Mouse (Mus musculus) kidney, postnatal 0 days (tissue): ENCODE data around the gene Olfr481. TPM values are rescaled to one million over a fixed set of nuclear protein-coding genes. Genes with fewer than 3 reads are reported as not detected.

ENCODE experiments used
- ATAC-seq: fragments of 200-750 bp; cut with Nextera tagmentation; replicated peaks from 2 replicates; pipeline ENCODE4 v1.8.0; 2017; ENCODE audit warnings: low read depth, moderate number of reproducible peaks, moderate TSS enrichment, moderate library complexity; ENCODE audit not compliant: low FRiP score
- DNase-seq: peaks from one replicate; pipeline ENCODE4 v3.0.0-alpha.2; 2016; ENCODE audit warnings: low spot score
- H3K27ac ChIP-seq: fragments of 300-500 bp; sonication (generic); 2 replicates; pipeline ENCODE4 v1.5.1; 2014; ENCODE audit warnings: mild to moderate bottlenecking
- H3K27me3 ChIP-seq: fragments of 300-500 bp; sonication (generic); 2 replicates; pipeline ENCODE4 v1.6.1; 2014; ENCODE audit warnings: low read length, mixed read lengths; ENCODE audit not compliant: insufficient read depth
- H3K36me3 ChIP-seq: fragments of 300-500 bp; sonication (generic); 2 replicates; pipeline ENCODE4 v1.6.1; 2014; ENCODE audit warnings: low read length, mixed read lengths; ENCODE audit not compliant: insufficient read depth
- H3K4me1 ChIP-seq: fragments of 300-500 bp; sonication (generic); replicated peaks from 2 replicates; pipeline ENCODE4 v1.6.1; 2014; ENCODE audit warnings: antibody characterized with exemption, low read length, mixed read lengths; ENCODE audit not compliant: insufficient read depth
- H3K4me2 ChIP-seq: fragments of 300-500 bp; sonication (generic); 2 replicates; pipeline ENCODE4 v1.6.1; 2014; ENCODE audit warnings: mild to moderate bottlenecking, low read length, moderate library complexity, mixed read lengths
- H3K4me3 ChIP-seq: fragments of 300-500 bp; sonication (generic); replicated peaks from 2 replicates; pipeline ENCODE4 v1.5.1; 2014; ENCODE audit warnings: low read depth, low read length
- H3K9ac ChIP-seq: fragments of 300-500 bp; sonication (generic); 2 replicates; pipeline ENCODE4 v1.6.1; 2014; ENCODE audit warnings: low read depth, low read length
- H3K9me3 ChIP-seq: fragments of 300-500 bp; sonication (generic); replicated peaks from 2 replicates; pipeline ENCODE4 v1.6.1; 2016; ENCODE audit warnings: low read length, inconsistent platforms, mixed read lengths
- CTCF ChIP-seq: IDR thresholded peaks from 2 replicates; pipeline ENCODE4 v1.5.1; 2016; ENCODE audit warnings: antibody characterized with exemption, low read depth, mild to moderate bottlenecking, moderate library complexity
- WGBS: fragments of 180-500 bp; shearing (Covaris S2); extraction: QIAGEN DNeasy Blood & Tissue Kit; methylation state at CpG from one replicate; pipeline ENCODE4 v1.1.7; 2014; 5-methylcytosine and 5-hydroxymethylcytosine counted together
- polyA plus RNA-seq: library from polyadenylated mRNA; unstranded; fragments of >200 nt; fragmentation: Nextera tagmentation; extraction: Ambion mirVana; gene quantifications from 2 replicates; pipeline ENCODE4 v1.2.1, GENCODE M21; 2015

Gene Olfr481
- not detected in 2 replicates for polyA plus RNA-seq

- no peak within 1 kb of the TSS for H3K9ac ChIP-seq
- H3K36me3 ChIP-seq: no peaks in the 10 kb centered on the region
- no peaks in the 10 kb centered on the region for H3K9me3 ChIP-seq
- H3K4me2 ChIP-seq: no peak within 1 kb of the TSS
- no peak within 1 kb of the TSS for H3K4me3 ChIP-seq
- no peaks in the 10 kb centered on the region for H3K4me1 ChIP-seq
- TF ChIP-seq CTCF: no peak
- H3K27me3 ChIP-seq: no peaks in the 10 kb centered on the region
- ATAC-seq (no peak), DNase-seq (no peak)
- no peak within 1 kb of the TSS for H3K27ac ChIP-seq
Observed at GRCm38 (mm10) chr7:108079555-108079954, at the start of gene Olfr481. Gene Olfr481, plus strand, starts transcription at chr7:108079855.

- H3K4me3 ChIP-seq: no peak within 1 kb of the TSS
- WGBS: 74% methylated on average over 3 of the region's 3 CpGs
- DNase-seq (no peak), ATAC-seq (no peak)
- no peak for TF ChIP-seq CTCF
- H3K36me3 ChIP-seq: no peaks in the 10 kb centered on the region
- H3K9ac ChIP-seq: no peak within 1 kb of the TSS
- no peak within 1 kb of the TSS for H3K4me2 ChIP-seq
- H3K9me3 ChIP-seq: no peaks in the 10 kb centered on the region
- H3K27me3 ChIP-seq: no peaks in the 10 kb centered on the region
- H3K4me1 ChIP-seq: no peaks in the 10 kb centered on the region
- H3K27ac ChIP-seq: no peak within 1 kb of the TSS
Observed at GRCm38 (mm10) chr7:108033889-108034288, 45.8 kb upstream of the Olfr481 start, which contains the start of gene Olfr478. Gene Olfr478, minus strand, starts transcription at chr7:108033989.

- no peak for ATAC-seq
- no peak for TF ChIP-seq CTCF
- H3K4me2 ChIP-seq: no peak within 1 kb of the TSS
- no peak within 1 kb of the TSS for H3K9ac ChIP-seq
- no peak for DNase-seq
- H3K27ac ChIP-seq: no peak within 1 kb of the TSS
- H3K9me3 ChIP-seq: no peaks in the 10 kb centered on the region
- no peaks in the 10 kb centered on the region for H3K36me3 ChIP-seq
- no peak within 1 kb of the TSS for H3K4me3 ChIP-seq
- WGBS: 87% methylated on average over 2 of the region's 2 CpGs
- no peaks in the 10 kb centered on the region for H3K27me3 ChIP-seq
- H3K4me1 ChIP-seq: no peaks in the 10 kb centered on the region
Observed at GRCm38 (mm10) chr7:108050393-108050792, 29.3 kb upstream of the Olfr481 start, which contains the start of gene Olfr479. Gene Olfr479, plus strand, starts transcription at chr7:108050693.

- TF ChIP-seq CTCF: no peak
- Histone ChIP-seq H3K27me3 (no peaks in the 10 kb centered on the region), H3K36me3 (no peaks in the 10 kb centered on the region), H3K9me3 (no peaks in the 10 kb centered on the region), H3K4me2 (no peak within 1 kb of the TSS), H3K4me3 (no peak within 1 kb of the TSS), H3K27ac (no peak within 1 kb of the TSS), H3K9ac (no peak within 1 kb of the TSS), H3K4me1 (no peaks in the 10 kb centered on the region)
- ATAC-seq: no peak
- no peak for DNase-seq
- WGBS: 85% methylated on average over 1 of the region's 1 CpGs
Observed at GRCm38 (mm10) chr7:108067246-108067645, 12.4 kb upstream of the Olfr481 start, which contains the start of gene Olfr480. Gene Olfr480, minus strand, starts transcription at chr7:108067346.

GRCm38 (mm10) chr7:108097486-108097885, 17.8 kb downstream of the Olfr481 start, which contains the start of gene Olfr482:
Gene Olfr482, minus strand, starts transcription at chr7:108097586.
- Histone ChIP-seq H3K27me3 (no peaks in the 10 kb centered on the region), H3K9me3 (no peaks in the 10 kb centered on the region), H3K9ac (no peak within 1 kb of the TSS), H3K4me2 (no peak within 1 kb of the TSS), H3K36me3 (no peaks in the 10 kb centered on the region), H3K4me3 (no peak within 1 kb of the TSS), H3K27ac (no peak within 1 kb of the TSS), H3K4me1 (no peaks in the 10 kb centered on the region)
- WGBS: 68% methylated on average over 1 of the region's 1 CpGs
- DNase-seq (no peak), ATAC-seq (no peak)
- TF ChIP-seq CTCF: no peak

DNA sequence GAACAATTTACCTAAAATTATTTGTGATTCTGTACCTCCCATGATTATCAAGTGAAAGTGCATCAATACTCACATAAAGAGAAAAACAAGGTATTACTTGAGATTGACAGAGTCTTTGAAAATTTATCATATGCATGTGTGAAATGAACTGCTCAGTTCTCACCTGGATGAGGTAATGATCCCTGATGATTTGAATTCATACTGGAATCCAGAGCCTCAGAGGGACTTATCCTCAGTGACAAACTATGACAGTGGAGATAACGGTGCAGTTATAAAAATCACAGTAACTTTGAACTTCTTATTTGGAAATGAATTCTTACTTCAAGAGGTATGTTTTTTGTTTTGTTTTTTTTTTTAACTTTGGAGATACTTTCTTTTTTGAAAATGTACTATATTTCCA, 20.9 kb downstream of the Olfr481 start, which contains the start of gene Olfr483:
Gene Olfr483 (plus strand): TSS at position 301 of the 400 bp plus-strand sequence.
- no peak for TF ChIP-seq CTCF
- Histone ChIP-seq H3K36me3 (no peaks in the 10 kb centered on the region), H3K27ac (no peak within 1 kb of the TSS), H3K4me3 (no peak within 1 kb of the TSS), H3K4me2 (no peak within 1 kb of the TSS), H3K9ac (no peak within 1 kb of the TSS), H3K9me3 (no peaks in the 10 kb centered on the region), H3K27me3 (no peaks in the 10 kb centered on the region), H3K4me1 (no peaks in the 10 kb centered on the region)
- ATAC-seq (no peak), DNase-seq (no peak)
- WGBS: 88% methylated on average over 1 of the region's 1 CpGs

DNA sequence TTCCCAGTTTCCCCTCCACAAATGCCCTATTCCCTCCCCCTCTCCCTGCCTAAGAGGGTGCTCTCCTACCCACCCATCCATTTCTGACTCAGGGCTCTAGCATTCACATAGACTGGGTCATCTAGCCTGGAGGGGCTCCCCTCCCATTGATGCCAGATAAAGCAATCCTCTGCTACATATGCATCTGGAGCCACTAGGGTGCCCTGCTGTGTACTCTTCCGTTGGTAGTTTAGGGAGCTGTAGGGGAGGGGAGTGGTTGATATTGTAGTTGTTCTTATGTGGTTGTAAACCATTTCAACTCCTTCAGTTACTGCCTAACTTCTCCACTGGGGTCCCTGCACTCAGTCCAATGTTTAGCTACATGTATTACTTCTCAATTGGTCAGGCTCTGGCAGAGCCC, 41.0 kb downstream of the Olfr481 start:
- H3K36me3 ChIP-seq: no peaks in the 10 kb centered on the region
- no peak for ATAC-seq
- no peaks in the 10 kb centered on the region for H3K27me3 ChIP-seq
- H3K9me3 ChIP-seq: no peaks in the 10 kb centered on the region
- no peak for DNase-seq
- WGBS: 12% methylated on average over 1 of the region's 1 CpGs
- no peak overlapping the region for H3K4me2 ChIP-seq
- no peaks in the 10 kb centered on the region for H3K4me1 ChIP-seq
- no peak for TF ChIP-seq CTCF
- H3K9ac ChIP-seq: no peak overlapping the region
- no peak overlapping the region for H3K4me3 ChIP-seq
- no peak overlapping the region for H3K27ac ChIP-seq
